Mouse (Mus musculus) CD4-positive, CD25-positive, alpha-beta regulatory T cell, adult 2 months (primary cell): ENCODE results near the gene Rorb.

Source experiments
- DNase-seq: peaks from one replicate; pipeline ENCODE4 v3.0.0-alpha.2; 2012; ENCODE audit warnings: low read depth, low spot score

The Rorb gene

DNA sequence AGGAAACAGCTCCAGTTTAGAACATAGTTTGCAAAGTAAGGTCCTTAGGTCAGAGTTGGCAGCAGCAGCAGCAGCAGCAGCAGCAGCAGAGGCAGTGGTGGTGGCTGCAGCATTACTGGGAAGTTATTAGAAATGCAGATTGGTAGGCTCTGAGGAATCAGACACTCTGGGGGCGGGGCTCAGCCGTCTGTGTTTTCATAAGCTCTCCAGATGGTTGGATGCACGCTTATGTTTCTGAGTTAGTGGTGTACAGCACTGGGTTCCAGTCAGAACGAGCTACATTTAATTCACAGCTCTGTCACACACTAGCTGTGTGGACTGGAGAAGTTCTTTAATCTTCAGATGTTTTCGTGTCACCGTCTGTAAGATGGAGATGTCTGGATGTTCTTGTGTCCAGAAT, 105.9 kb downstream of the Rorb start:
- no peak for DNase-seq

DNA sequence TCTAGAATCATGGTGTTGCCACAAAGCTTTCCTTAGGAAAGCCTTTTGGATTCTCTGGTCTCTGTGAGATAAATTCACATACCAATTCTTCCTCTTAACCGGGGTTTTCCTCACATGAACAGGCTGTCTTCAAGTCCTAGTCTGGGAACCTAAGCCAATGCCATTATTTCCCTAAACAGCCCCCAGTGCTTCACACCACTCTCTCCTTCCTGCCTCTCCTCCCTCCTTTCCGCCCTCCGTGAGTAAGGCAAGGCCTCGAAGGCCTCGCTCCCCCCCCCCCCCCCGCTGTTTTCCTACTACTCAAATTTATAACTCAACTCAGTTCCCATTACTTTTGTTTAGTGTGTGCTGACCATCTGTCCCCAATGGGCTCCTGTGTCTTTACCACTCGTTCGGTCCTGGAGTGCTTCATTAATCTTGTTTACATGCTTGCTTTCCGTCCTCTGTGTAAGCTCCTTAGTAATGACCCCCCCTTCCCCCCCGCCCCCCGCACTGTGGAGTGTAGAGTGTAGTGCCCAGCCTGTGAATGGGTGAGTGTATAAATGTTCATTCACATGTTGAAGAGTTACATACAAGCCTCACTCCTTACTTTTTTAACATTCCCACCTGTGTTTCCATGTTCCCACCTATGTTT, 106.9 kb downstream of the Rorb start:
- DNase-seq: no peak

DNA sequence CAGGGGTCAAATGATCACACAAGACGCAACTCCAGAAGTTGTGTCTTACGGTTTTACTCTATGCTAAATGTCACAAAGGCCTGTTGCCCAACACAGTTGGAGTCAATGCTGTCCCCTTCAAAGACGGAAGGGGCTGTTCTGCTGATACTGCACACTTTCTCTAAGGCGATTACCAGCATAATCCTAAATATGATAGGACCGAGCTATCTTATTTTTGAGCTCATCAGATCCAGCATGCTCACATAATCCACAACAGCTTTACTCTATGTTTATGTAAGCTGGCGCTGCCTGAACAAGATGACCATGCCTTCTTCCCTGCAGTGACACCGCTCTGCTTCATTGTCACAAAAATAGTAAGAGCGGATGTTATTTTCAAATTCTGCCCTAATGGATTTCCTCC, 112.0 kb downstream of the Rorb start:
- no peak for DNase-seq

DNA sequence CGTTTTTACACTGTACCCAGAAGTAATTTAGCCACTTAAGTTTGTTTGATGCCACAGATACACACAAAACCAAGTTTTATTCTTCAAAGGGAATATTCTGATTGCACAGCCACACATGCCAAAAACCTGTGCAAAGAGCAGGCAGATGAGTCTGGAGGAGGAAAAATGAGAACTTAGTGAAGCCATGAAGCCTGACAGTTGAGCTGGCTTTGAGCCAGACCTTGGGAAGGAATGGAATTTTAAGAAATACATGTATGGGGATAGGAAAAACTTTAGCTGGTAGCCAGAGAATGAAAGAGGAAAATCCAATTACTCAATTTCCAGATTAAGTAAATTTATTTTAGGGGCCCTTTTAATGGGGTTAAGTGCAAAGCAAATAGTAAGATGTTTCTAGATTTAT, 113.3 kb downstream of the Rorb start:
- no peak for DNase-seq

GRCm38 (mm10) chr19:18979996-18980395, 131.0 kb downstream of the Rorb start:
- DNase-seq: no peak

DNA sequence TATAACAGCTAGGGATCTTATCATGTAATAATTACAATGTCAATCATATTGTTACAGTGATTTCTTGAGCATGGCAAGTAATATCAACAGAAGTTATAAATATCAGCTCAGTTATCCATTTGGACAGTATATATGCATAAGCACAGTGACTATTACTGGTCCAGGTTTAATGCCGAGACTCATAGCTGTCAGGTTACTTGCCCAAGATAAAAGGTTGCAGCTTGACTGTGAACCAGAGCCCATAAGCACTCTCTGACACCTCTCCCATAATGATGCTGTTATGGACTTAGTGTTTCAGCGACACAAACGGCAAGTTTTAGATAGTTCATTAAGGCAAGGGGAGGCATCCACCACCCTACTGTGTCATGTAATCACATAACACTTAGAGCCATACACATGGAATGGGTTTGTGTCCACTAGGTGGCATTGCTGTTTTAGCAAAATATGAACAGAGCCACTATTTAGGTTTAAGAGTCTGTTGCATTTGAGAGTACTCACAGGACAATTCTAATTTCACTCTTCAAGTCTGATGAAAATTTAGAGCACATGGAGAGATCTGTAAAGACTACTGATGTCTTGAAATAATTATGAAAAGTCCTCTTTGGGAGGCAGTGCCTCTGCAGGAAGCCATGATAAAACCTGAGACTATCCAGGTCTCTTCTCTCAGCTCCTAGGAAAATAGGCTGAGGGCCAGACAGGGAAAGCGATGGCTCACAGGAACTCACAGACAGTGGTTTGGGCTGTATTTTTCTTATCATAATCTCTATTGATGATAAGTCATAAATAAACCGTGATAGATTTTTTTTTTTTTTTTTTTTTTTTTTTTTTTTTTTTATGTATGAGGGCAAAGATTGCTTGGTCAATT, 136.0 kb downstream of the Rorb start:
- DNase-seq: no peak

- no peak for DNase-seq
Measured at GRCm38 (mm10) chr19:18969386-18969785, 141.6 kb downstream of the Rorb start.

DNA sequence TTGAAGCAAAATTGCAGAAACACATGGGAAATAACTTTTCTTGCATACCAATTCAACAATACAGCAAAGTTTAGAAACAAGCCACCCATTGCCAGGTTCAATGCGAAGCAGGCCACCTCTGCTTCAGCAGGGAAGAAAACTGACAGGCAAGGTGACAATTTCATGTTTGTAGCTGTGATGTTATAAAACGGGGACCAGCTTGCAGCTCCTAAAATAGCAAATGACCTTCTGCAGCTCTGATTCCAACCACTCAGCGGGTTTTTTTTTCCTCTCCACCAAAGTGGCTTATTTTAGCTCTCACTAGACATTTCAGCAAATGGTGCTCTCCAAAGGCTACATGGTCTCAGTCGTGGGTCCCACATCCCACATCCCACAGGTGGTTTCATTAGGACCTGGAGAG, 143.7 kb downstream of the Rorb start:
- no peak for DNase-seq

DNA sequence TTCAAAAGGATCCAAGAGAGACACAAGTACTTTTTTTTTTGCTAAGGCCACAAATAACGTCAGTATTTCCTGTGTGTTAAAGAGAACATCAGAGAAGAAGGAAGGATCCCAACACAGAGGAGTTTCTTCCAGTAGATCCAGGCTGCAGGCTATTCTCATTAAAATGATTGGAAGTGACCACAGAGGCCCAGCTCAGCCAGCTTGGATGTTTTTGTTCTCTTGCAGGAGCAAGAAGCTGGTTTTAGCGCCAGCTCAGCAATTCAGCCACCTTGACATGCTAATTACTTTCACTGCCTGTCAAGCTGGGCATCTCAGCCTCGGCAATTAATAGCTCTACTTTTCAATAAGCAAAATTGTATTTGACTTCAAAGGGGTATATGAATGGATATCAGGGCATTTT, 151.1 kb downstream of the Rorb start:
- DNase-seq: no peak

DNA sequence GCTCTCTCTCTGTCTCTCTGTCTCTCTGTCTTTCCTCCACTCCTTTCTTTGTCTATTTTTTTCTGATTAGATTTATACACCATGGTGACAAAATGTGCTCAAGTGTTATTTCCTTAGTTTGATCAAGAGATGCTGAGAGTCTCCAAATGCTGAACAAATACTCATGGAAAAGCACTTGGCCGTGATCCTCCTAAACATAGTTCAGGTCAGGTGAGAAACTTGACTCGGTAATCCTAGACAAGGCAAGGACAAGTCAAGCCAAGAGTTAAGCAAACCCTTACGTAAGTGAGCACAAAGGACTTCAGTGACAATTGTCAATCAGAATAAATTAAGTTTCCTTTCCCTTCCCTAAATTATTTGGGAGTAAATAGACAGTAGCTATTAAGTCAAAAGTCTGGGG, 158.2 kb downstream of the Rorb start:
- DNase-seq: no peak

GRCm38 (mm10) chr19:18947193-18947592, 163.8 kb downstream of the Rorb start:
- no peak for DNase-seq

DNA sequence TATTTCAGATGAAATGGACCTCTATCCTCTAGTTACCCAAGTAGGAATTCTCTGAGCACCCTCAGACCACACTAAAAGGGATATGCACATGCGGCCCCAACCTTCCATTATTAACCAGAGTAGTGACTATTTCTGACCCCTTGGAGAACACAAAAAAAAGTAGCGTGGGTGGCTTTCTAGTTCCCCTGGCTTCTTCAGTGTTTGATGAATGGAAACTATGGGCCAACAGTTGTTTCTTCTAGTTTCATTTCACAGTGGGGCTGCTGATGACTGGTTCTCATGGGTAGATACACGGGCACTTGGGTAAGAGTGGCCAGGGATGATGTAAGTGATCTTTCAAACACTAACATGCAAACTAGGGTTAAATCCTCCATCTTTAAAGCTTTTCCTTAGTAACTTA, 165.7 kb downstream of the Rorb start:
- DNase-seq: no peak

GRCm38 (mm10) chr19:18941391-18941790, 169.6 kb downstream of the Rorb start:
- no peak for DNase-seq

GRCm38 (mm10) chr19:18911755-18912340, 199.1 kb downstream of the Rorb start:
- no peak for DNase-seq

DNA sequence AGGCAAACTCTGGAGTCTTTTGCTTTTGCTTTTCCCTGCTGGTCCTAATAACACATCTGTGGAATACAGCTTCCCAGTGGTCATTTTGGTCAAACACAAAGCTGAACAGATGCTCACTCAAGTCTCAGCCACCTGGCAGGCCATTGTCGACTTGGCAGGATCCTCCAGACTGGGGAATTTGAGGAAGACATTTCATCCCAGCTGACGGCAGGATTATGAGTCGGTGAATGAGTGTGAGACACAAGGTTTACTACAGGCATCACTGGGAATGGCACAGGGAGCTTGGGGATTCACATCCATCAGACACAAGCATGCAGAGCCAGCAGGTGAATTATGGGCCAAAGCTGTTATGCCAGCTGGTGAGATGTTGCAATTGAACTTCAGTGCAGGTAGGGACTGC, 201.4 kb downstream of the Rorb start:
- no peak for DNase-seq

DNA sequence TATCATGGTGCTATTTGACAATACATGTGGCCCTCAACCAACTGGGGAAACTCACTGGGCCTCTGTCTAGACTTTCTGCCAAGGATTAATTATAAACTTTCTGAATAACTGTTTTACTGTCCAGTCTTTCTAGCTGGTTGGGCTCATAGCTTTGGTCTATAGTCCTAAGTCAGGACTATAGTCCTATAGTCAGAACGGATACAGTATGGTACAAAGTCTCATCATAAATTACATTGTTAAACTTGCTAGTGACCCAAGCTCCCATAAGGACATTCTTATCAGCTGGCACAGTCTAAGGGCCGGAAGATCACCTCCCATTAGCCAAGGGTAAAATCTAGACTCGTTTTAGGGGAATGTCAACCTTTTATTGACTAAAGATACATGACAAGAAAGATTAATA, 205.5 kb downstream of the Rorb start:
- DNase-seq: no peak

DNA sequence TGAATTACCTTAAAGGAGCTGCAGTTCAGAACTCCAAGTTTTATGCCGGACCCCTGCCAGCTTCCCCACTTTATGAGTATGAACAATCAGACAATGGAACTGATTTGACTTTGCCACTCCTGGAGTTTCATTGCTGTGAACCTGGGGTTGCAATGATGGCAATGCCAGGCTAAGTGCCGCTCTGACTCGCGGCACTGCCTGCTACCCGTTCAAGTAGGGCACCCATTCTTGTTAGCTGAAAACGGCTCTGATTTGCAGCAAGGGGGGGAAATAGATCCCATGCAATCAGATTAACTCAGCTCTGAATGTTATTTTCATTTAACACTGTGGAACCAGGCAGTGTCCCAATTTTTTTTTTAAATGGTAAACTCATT, 208.3 kb downstream of the Rorb start:
- DNase-seq: no peak

GRCm38 (mm10) chr19:18902041-18902693, 208.8 kb downstream of the Rorb start:
- no peak for DNase-seq

GRCm38 (mm10) chr19:18898238-18898637, 212.8 kb downstream of the Rorb start:
- no peak for DNase-seq

- no peak for DNase-seq
Measured at GRCm38 (mm10) chr19:18890216-18890615, 220.8 kb downstream of the Rorb start.

GRCm38 (mm10) chr19:18889632-18890031, 221.4 kb downstream of the Rorb start:
- no peak for DNase-seq

GRCm38 (mm10) chr19:18889117-18889627, 221.8 kb downstream of the Rorb start:
- DNase-seq: no peak
